Mouse (Mus musculus): ENCODE data around the gene Pik3r2. TPM values are rescaled to one million over a fixed set of nuclear protein-coding genes. Genes with fewer than 3 reads are reported as not detected.
A peak's percentile ranks its signal among the peaks of the same experiment; 100 is the strongest.

Pik3r2 gene
- total RNA-seq, 4 experiments from 2014 or later: 14.5 to 17.4 (median 16.0) TPM

DNA sequence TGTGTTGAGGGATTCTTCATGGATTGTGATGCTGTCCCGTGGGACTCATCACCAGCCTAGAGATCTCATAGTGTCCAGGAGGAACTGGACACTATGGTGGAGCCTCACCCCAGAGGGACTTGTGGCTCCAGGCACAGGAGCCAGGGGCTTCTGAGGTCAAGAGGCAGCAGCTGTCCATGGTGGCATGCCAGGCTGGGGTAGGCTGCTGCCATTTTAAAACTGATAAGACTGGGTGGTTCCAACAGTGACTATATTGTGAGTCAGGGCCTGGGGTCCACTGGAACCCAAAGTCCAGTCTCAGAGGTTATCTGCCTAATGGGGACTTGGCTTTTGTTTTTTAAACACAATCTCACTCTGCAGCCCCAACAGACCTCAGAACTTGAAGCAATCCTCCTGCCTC is 25.3 kb upstream of the Pik3r2 start:
- no peak for DNase-seq (ENCODE audit: low spot score in 2 of 2)

GRCm38 (mm10) chr8:70801156-70801555 is 24.6 kb upstream of the Pik3r2 start:
- no peak for DNase-seq (ENCODE audit: low spot score in 2 of 2)

DNA sequence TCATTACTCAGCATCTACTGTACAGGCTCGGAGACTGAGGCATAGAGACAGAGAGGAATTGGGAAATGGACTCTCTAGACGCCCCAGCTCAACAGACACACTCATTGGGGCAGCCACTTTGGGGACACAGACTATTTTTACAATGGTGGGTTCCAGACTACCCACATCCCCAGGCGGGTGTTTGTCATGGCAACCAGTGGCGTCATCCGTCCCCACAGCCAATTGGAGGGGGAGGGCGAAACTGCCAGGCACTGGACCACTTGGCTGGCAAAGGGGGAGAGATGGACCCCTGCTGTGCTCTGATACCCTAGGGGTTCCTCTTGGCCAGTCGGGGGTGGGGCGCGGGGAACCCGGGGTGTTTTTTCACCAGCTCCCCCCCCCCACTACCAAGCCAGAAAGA is 24.1 kb upstream of the Pik3r2 start:
- DNase-seq (ENCODE audit: low spot score in 2 of 2): no peak

DNA sequence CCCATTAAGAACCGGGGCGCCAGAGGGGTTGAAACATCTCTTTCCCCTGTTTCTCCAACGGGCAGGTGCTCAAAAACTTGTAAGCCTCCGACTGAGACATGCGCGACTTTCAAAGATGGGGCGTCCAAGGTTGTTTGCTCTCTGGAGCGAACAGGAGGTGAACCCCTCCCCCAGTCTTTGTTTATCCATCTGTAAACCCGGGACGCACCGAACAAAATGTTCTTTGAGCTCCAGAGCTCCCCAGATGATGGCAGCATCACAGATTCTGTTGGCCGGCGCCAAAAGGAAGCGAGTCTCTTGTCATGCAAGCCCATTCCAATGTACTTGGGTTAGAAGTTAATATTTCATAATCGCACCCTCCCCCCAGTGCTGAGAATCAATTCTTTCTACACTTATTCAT is 21.8 kb upstream of the Pik3r2 start:
- no peak for DNase-seq (ENCODE audit: low spot score in 2 of 2)

DNA sequence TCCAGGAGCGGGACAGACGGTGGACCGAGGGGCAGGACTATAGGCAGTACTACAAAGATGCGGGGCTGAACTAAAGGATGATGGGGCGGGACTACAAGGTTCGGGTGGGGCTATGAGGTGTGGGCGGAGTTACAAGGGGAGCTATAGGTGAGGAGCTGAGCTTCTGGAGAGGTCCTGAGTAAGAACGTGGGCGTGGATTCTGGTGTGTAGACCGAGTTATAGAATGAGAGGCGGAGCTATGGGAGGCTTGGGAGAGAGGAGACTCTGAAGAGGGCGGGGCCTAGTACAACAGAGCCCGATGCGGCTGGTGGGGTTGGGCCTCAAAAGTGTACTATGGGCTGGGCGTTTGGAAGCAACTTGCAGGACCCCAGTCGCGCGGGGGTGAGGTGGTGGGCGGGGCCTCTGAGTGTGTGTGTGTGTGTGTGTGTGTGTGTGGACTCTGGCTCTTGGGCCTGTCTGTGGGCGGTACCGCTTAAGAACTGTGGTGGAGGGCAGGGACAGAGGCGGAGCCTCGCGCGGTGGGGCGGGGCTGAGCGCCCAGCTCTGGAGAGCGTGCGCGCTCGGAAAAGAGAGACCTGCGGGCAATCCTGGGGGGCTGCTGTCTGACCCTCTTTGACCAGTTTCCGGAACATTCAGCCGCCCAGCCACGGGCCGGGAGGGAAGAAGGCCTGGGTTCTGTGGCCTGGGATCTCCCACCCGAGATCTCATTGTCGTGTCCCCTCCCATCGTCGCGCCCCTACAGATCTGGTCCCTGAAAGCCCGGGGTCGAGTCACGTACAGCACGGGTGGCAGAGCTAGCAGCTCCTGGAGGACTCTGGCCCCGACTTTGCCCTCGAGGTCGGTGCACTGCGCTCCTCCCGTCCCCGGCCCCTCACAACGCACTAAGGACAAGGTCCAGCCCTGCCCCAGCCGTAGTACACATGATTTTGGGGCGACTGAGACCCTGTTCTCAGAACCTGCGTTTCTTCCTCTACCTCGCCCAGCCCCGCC is 20.9 kb upstream of the Pik3r2 start:
- peak; percentile 83 to 85 for DNase-seq (ENCODE audit: low spot score in 2 of 2)

DNA sequence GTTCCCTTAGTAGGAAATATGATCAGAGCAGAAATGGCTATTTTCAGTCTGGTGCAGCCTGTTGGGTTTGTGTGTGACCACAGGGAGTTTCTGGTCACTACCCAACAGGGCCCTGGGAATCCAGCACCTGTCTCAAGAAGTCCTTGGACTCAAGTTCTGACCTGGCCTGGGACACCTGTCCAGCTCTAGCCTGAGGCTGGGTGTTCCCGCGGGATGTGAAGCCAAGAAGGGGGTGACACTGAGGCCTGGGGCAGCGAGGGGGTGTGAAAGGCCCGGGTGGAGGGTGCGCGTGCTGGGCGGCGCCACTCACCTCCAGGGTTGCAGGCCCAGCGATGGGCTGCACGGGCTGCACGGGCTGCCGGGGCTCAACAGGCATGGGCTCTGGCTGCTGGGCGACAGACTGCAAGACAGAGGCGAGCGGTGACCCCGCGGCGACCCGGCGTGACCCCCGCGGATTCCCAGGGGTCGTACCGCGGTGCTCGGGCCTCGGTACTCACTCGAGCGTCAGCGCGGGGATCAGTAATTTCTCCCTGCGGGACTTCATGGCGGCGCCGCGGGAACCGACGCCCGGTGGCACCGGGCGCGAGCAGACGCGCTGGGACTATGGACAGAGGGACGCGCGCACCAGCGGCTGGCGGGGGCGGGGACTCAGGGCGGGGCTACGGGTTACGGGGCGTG is 20.0 kb upstream of the Pik3r2 start:
- peak in 1 of 2 experiments; percentile 34 for DNase-seq (ENCODE audit: low spot score in 2 of 2)

DNA sequence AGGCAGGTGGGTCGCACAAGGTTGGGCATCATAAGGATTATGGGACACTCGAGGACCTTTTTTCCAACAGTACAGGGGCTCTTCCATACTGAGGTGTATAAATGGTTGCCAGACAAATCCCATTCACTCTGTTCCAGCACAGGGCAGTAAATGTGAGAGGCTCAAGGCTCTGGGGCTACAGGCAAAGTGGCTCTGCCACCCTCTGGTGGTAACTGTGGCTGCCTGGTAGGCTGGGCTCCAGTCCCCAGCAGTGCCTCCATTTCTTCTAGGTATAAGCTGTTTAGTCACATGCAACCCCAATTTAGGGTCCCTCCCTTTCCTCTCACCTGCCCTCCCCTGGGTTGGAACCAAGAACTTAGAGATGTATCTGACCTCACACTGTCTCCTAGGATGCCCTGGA is 18.9 kb upstream of the Pik3r2 start:
- no peak for DNase-seq (ENCODE audit: low spot score in 2 of 2)

GRCm38 (mm10) chr8:70794215-70794614 is 17.7 kb upstream of the Pik3r2 start:
- no peak for DNase-seq (ENCODE audit: low spot score in 2 of 2)

DNA sequence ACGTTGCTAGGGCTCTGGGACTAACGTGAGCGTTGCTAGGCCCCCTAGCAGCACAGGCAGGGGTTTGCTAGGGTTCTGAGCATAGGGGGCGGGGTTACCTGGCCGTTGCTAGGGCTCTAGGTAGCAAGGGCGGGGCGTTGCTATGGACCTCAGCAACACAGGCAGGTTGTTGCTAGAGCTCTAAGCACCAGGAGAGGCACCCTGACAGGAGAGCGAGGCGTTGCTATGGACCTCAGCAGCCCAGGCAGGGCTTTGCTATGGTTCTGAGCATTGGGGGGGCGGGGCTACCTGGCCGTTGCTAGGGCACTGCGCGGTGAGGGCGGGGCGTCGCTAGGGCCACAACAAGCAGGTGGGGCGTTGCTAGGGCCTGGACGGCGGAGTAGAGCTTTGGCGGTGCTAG is 16.2 kb upstream of the Pik3r2 start:
- no peak for DNase-seq (ENCODE audit: low spot score in 2 of 2)

DNA sequence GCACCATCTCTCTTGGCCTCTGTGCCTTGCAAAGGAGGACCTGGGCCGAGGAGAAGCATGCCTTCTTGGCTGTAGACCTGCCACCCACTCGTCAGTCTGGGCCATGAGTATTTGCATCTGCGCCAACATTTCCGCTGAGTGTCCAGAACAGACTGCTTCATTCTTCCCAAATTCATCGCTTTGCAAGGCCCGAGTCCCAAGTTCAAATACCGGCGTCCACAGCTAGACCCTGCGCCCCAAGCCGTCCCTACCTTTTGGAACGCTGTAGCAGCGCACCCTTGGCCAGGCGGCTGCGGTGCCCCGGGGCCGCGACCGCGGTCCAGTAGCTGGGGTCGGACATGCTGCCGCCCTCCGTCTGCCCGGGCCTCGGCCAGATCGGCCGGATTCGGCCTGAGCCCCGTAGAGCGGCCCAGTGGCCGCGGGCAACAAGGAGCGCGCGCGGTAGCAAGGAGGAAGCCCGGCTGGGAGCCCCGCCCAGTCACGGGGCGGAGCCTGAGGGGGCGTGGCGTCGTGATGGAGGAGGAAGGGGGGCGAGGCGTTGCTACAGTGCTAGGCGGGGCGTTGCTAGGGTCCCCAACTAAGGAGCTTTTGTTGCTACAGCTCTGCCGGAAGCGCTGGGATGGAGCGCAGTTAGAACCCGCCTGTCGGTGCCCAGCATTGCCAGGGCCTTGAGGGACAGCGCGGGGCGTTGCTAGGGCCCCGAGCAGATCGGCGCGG is 15.6 kb upstream of the Pik3r2 start:
- peak; percentile 92 to 93 for DNase-seq (ENCODE audit: low spot score in 2 of 2)

- DNase-seq (ENCODE audit: low spot score in 2 of 2): no peak
Observed at GRCm38 (mm10) chr8:70791294-70791701, 14.8 kb upstream of the Pik3r2 start.

GRCm38 (mm10) chr8:70790846-70791245 is 14.3 kb upstream of the Pik3r2 start:
- no peak for DNase-seq (ENCODE audit: low spot score in 2 of 2)

GRCm38 (mm10) chr8:70789046-70789445 is 12.5 kb upstream of the Pik3r2 start:
- no peak for DNase-seq (ENCODE audit: low spot score in 2 of 2)

DNA sequence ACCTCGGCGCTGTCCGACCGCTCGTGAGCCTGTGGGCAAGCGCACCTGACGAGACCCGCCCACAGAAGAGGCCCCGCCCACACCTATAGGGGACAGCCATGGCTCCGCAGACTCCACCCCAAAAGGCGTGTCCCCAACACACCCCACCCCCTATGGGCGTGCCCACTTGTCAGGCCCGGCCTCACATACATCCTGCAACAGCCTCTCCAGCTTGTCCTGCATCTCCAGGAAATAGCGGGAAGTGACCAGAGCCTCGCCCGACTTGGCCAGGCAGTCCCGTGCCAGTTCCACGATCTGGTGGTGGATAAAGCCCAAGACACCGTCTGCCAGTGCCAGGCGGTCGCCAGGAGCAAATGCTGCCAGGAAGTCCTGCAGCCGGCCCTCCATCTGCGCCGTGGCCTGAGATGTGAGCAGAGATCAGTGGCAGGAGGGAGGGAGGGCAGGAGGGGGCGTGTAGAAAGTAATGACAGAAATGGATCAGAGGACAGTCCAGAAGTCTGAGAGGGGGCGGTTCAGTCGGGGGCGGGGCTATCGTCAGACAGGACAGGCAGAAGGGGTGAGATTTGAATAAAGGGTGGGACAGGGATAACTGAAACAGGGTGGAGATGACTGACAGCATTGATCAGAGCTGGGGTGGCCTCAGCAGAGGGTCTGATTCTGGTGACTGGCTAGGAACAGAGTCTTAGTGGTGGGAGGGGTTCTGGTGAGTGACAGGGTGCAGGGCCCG is 11.6 kb upstream of the Pik3r2 start:
- DNase-seq (ENCODE audit: low spot score in 2 of 2): no peak

- no peak for DNase-seq (ENCODE audit: low spot score in 2 of 2)
Observed at GRCm38 (mm10) chr8:70787051-70787445, 10.5 kb upstream of the Pik3r2 start.

DNA sequence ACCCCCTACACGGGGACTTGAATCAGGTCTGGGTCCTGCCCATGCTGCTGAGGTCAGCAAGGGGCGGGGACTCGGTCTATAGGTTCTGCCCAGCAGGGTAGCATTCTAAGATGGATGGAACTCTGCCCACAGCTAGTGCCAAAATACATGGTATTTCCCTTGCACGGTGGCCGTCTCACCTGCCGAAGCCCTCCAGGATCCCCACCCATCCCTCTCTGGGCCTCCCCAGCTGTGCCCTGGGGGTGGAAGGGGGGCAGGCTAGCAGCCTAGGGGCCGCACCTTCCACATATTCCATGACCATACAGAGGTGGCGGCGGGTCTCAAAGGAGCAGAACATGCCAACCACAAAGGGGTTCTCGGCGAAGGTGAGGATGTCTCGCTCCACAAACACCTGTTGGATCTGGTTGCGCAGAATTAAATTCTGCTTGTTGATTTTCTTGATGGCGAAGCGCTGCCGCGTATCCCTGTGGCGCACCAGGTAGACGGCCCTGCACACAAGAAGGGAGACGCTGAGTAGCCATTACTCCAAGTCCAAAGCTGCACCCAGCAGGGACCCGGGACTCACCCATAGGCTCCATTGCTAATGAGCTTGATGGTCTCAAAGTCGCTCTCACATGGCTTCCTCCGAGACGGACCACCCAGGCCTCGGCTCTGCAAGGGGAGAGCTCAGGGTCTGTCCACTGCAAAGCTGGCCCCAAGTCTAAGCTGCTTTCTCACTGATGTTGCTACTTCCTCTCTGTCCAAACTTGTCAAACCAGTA is 10.0 kb upstream of the Pik3r2 start:
- no peak for DNase-seq (ENCODE audit: low spot score in 2 of 2)

DNA sequence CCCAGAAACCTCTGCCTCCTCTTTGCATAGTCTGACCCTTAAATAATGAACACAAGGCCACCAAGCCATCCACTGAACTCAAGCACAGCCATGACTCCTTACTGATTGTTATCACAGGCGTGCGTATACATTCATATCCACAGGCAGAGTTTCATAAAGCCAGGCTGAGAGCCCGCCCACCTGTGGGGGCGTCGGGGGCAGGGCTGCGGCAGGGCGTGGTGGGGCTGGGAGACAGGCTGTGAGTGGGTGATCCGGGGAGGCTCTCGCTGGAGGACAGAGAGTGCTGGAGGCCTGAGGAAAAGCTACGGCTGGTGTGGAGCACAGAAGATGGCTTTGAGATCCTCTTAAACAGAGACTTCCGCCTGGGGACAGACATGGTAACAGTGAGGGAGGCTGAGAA is 3.6 kb upstream of the Pik3r2 start:
- DNase-seq (ENCODE audit: low spot score in 2 of 2): no peak

GRCm38 (mm10) chr8:70775851-70776495 is 540 bp downstream of the Pik3r2 start:
- peak in 1 of 2 experiments; percentile 44 for DNase-seq (ENCODE audit: low spot score in 2 of 2)

GRCm38 (mm10) chr8:70775227-70775626 is 1.3 kb downstream of the Pik3r2 start:
- peak in 1 of 2 experiments; percentile 49 for DNase-seq (ENCODE audit: low spot score in 2 of 2)

DNA sequence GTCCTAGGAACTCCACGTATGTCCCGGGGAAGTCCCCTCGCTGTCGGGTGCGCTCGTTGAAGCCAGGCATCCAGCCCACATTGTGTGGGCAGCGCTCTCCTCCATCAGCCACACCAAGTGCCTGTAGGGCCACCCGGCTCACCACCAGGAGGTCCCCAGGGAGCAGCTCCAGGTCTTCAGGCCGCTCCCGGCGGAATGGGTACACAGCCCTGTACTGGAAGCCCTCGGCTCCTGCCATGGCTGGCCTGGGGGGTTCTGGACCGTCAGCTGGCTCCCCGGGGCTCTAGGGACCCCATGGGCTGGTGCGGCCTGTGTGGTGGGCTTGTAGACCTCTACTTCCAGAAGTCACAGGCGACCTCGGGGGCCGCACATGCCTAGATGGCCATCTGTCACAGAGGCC is 1.8 kb downstream of the Pik3r2 start:
- no peak for DNase-seq (ENCODE audit: low spot score in 2 of 2)
